Mouse (Mus musculus): ENCODE data around the gene Lrrc75a.

Gene Lrrc75a

GRCm38 (mm10) chr11:62601732-62602618 is 46.3 kb downstream of the Lrrc75a start:
- in situ Hi-C loops (cut with MboI, MseI), result no loop called here

- in situ Hi-C loops (cut with MboI, MseI), result no loop called here
These were observed 49.8 kb downstream of the Lrrc75a start for GRCm38 (mm10) chr11:62598571-62598970.

DNA sequence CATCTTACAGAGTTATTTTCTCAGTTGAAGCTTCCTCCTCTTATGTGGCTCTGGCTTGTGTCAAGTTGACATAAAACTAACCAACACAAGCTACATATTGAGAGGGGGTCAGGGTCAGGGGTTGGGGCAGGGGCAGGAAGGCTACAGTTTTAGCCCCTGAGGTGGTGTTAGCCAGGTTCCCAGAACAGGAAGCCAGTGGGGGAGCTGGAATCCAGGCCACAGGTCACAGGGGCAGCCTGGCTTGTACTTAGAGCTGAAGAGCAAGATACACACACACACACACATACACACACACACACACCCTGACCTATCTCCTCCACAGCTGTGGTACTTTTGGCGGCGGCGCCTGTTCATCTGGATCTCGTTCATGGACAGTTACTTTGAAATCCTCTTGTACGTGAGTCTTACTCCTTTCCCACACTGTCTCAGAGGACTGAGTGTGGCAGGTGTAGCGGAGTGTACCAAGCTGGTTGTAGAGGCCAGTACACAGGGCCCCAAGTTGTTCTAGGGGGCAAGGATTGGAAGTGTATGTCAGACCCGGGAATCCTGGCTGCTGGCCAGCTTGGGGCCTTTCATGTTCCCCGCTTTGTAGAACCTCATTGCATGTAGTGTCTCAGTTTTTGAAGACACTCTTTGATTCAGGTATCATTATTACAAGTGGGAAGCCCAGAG is 56.3 kb downstream of the Lrrc75a start:
- in situ Hi-C loops (cut with MboI, MseI), result no loop called here

- in situ Hi-C loops (cut with MboI, MseI), result no loop called here
These were observed 57.3 kb downstream of the Lrrc75a start for GRCm38 (mm10) chr11:62591026-62591425.

- in situ Hi-C loops (cut with MboI, MseI), result loop anchor here (5.0 kb wide), 1 partner anchor 382 kb away; no protein-coding TSS in a partner anchor
These were observed 58.9 kb downstream of the Lrrc75a start for GRCm38 (mm10) chr11:62589391-62589790.

- in situ Hi-C loops (cut with MboI, MseI), result loop anchor here (5.0 kb wide), 1 partner anchor 380 kb away; no protein-coding TSS in a partner anchor
These were observed 61.3 kb downstream of the Lrrc75a start for GRCm38 (mm10) chr11:62587034-62587433.

DNA sequence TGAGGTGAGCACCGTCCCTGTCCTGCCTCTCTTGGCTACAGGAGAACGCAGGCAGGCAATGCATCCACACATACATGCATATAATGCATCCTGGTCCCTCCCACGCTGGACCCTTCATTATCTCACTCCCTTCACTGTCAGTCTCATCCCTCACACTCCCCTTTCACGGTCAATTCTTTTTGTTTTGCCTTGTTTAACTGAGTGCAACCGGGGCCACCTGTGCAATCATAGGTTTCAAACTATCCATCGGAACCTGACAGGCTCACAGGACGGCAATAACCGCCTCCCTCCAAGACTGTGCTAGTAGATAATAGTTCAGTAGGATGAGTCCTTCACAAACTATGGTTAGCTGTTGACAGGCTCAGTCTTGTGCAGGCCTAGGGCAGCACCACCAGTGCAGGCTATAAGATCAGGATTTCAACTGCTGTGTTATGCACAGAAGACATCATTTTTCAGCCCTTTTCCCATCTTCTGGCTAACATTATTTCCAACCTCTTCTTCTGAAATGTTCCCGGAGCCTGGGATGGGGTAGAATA is 63.6 kb downstream of the Lrrc75a start:
- in situ Hi-C loops (cut with MboI, MseI), result loop anchor here (5.0 kb wide), 2 partner anchors 82 to 377 kb away; no protein-coding TSS in a partner anchor

- in situ Hi-C loops (cut with MboI, MseI), result loop anchor here (5.0 kb wide), 1 partner anchor 81 kb away; no protein-coding TSS in a partner anchor
These were observed 65.3 kb downstream of the Lrrc75a start for GRCm38 (mm10) chr11:62583031-62583430.

DNA sequence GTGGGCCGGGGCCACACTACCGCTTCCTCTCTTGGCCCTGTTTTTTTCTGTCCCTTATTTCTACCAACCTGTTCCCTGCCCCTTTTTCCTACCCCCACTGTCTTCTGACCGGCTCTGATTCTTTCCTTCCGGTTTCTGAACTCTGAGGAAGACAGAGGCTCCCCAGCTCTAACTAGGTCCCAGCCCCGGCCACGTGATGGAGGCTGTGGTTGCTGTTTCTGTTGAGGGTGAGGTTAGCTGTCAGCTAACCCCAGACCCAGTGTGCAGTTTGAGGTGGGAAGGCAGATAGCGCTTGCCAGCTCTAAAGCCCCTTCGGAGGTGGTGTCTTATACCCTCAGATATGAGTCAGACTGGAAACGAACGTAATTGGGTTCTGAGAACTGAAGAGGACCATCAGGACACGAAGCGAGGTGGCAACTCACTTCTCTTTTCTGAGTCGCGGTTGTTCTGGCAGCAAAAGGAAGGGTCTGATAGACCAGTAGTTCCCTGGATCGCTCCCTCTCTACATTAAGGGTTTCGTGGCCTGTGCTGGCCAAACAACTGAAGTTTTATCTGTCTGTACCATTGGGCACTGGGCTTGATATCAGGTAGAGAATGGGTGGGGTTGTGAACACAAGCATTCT is 71.7 kb downstream of the Lrrc75a start:
- in situ Hi-C loops (cut with MboI, MseI), result no loop called here

- in situ Hi-C loops (cut with MboI, MseI), result no loop called here
These were observed 72.5 kb downstream of the Lrrc75a start for GRCm38 (mm10) chr11:62575659-62576438.

GRCm38 (mm10) chr11:62575297-62575658 is 73.0 kb downstream of the Lrrc75a start:
- in situ Hi-C loops (cut with MboI, MseI), result no loop called here

DNA sequence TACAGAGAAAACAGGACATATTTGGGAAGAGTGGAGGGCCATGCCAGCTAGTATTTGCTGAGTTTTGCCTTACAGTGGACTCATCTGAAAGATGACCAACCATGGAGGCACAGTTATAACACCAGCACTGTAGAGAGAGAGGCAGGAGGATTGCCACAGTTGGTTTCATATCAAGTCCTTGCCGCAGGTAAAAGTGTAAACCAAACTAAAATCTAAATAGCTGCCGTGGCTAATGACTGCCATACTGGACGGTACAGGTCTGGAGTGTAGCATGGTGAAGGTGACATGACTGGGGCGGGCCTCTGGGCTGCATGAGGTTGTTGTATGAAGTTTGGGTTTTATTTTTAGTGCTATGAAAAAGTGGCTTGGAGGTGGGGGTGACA is 73.6 kb downstream of the Lrrc75a start:
- in situ Hi-C loops (cut with MboI, MseI), result no loop called here

DNA sequence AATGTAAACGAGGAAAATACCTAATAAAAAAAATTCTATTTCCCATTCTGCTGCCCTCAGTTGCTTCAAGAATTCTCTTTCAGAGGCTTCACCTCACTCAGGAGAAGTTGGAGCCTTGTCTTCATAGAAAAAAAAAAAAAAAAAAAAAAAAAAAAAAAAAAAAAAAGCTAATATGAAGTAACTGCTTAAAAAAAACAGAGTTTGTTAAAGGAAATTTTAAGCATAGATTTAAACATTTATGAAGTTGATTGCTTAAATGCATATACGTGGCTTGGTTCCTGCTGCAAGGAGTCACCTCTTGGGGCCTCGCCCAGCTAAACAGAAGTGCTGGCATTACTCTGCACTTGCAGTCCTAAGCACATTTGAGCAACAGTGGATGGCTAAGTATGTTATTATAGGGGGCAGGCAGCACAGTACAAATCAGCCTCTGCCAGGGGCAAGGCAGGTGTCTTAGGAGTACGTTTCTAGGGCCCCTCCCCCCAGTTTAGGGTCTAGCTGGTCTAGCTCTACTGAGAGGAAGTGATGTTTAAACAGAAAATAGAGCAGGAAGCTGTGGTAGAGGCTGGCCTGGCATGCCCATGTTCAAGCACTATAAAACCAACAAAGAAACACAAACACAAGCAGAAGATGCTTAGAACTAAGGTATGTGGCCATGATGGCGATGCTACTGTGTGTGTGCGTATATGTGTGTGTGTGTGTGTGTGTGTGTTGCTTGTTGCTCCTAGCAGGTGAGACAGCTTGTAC is 74.2 kb downstream of the Lrrc75a start, which contains the start of gene Trpv2:
Trpv2 (plus strand) TSS at position 528 of the 744 bp plus-strand sequence.
- in situ Hi-C loops (cut with MboI, MseI), result no loop called here

DNA sequence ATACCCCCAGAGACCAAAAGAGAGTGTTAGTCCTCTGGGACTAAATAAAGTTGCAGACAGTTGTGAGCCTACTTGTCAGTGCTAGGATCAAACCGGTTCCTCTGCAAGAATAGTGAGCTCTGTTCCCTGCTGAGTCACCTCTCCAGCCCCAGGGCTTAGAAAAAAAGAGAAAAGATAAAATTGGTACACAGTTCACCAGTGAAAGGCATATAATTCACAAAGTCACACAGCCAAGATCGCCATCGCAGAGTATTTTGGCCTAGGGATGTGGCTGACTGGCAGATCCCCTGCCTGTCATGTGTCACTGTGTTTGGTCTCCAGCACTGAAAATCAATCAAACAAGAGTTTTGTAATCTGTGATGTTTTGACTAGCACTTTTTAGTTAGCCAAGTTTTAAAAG is 80.0 kb downstream of the Lrrc75a start:
- in situ Hi-C loops (cut with MboI, MseI), result loop anchor here (10.0 kb wide), 1 partner anchor 113 kb away; the partner anchor contains the start of genes Ncor1 and Pigl

DNA sequence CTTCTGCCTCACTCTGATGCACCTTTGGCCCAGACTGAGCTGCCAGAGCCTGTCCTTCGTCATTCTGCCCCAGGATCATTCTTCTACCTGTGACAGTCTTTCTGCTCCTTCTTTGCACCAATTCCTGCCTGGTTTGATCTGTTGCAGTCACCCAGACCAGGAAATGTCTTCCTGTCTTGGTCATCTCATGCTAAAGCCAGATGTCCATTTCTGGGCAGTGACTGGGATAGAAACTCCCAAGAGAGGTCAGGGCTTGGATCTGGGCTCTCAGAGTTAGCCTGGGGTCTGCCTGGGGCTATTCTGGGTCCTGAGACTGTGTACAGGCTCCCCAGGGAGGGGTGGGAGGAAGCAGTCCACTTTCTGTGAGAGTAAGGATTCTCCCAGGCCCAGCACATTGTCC is 82.1 kb downstream of the Lrrc75a start:
- in situ Hi-C loops (cut with MboI, MseI), result loop anchor here (10.0 kb wide), 1 partner anchor 111 kb away; the partner anchor contains the start of genes Ncor1 and Pigl

GRCm38 (mm10) chr11:62565747-62566146 is 82.6 kb downstream of the Lrrc75a start:
- in situ Hi-C loops (cut with MboI, MseI), result loop anchor here (10.0 kb wide), 1 partner anchor 111 kb away; the partner anchor contains the start of genes Ncor1 and Pigl

GRCm38 (mm10) chr11:62563590-62563989 is 84.7 kb downstream of the Lrrc75a start:
- in situ Hi-C loops (cut with MboI, MseI), result loop anchor here (10.0 kb wide), 1 partner anchor 109 kb away; the partner anchor contains the start of genes Ncor1 and Pigl

DNA sequence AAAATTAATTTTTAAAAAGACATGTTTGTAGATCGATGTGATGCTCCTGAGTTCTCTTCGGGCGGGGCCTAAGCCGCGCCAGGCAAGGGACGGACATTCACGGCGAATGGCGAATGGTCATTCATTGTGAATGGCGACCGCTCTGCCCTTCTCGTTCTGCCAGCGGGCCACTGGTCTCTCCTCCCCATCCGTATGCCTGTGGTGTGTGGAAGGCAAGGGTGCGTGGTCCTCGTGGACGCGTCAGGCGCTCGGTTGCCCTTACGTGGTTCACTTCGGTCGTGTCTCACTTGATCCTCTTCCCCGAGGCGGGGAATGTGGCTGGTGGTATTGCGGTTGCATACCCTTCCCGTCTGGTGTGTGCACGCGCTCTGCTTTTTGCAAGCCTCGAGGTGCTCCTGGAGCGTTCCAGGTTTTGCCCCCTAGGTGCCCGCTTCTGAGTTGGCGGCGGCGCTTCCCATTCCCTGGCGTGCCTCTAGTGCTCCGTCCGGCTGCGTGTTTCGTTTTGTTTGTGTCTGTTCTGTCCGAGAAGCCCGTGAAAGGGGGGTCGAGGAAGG is 87.8 kb downstream of the Lrrc75a start:
- in situ Hi-C loops (cut with MboI, MseI), result loop anchor here (10.0 kb wide), 1 partner anchor 106 kb away; the partner anchor contains the start of genes Ncor1 and Pigl

DNA sequence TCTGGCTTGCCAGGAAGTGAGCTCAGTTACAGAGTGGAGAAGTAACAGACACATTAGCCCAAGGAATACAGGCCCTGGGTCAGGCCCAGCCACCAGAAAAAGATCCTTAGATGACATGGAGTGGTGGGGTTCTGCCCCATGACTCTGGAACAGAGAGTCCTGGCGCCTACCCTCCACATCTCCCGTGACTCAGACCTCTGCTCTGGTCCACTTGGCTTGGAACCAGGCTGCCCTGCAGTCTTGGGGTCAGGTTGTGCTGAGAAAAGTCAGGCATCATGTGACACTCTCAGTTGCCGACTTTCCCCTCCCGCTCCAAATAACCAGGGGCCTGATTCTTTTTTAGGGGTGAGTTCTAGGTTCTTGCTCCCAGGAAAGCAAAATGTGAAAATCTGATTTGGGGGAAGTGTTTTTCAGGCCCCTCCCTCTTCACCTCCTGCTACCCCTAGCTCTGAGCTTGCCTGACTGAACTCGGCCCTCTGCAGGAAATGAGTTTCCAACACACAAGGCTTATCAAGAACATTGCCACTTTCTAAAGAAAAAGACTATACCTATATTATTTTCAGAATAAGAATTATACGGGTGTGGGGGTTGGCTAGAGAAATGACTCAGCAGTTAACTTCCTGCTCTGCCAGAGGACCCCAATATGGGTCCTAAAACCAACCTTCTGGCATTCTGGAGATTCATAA is 89.2 kb downstream of the Lrrc75a start:
- in situ Hi-C loops (cut with MboI, MseI), result no loop called here

All from T-helper 1 cell (primary cell).